Mouse (Mus musculus) intestine, embryonic 16.5 days (tissue): Measurements from ENCODE around the gene Sox30. TPM values are rescaled to one million over a fixed set of nuclear protein-coding genes. Genes with fewer than 3 reads are reported as not detected.

Experiments
- ATAC-seq: fragments of 200-750 bp; cut with Nextera tagmentation; 2 replicates; pipeline ENCODE4 v1.8.0; 2017; ENCODE audit warnings: moderate TSS enrichment, moderate library complexity
- H3K27ac ChIP-seq: fragments of 300-500 bp; sonication (generic); 2 replicates; pipeline ENCODE4 v1.5.1; 2014; ENCODE audit warnings: mild to moderate bottlenecking, low read length
- H3K27me3 ChIP-seq: fragments of 300-500 bp; sonication (generic); replicated peaks from 2 replicates; pipeline ENCODE4 v1.6.1; 2014; ENCODE audit warnings: low read length, control low read depth, mixed read lengths; ENCODE audit not compliant: control insufficient read depth, insufficient read depth
- H3K36me3 ChIP-seq: fragments of 300-500 bp; sonication (generic); 2 replicates; pipeline ENCODE4 v1.6.1; 2014; ENCODE audit warnings: low read length, control low read depth; ENCODE audit not compliant: control insufficient read depth, insufficient read depth
- H3K4me1 ChIP-seq: fragments of 300-500 bp; sonication (generic); 2 replicates; pipeline ENCODE4 v1.6.1; 2014; ENCODE audit warnings: low read length, control low read depth, mixed read lengths; ENCODE audit not compliant: control insufficient read depth, insufficient read depth
- H3K4me2 ChIP-seq: fragments of 300-500 bp; sonication (generic); 2 replicates; pipeline ENCODE4 v1.6.1; 2014; ENCODE audit warnings: low read depth, low read length, control low read depth
- H3K4me3 ChIP-seq: fragments of 300-500 bp; sonication (generic); 2 replicates; pipeline ENCODE4 v1.5.1; 2014; ENCODE audit warnings: mild to moderate bottlenecking, low read length
- H3K9ac ChIP-seq: fragments of 300-500 bp; sonication (generic); 2 replicates; pipeline ENCODE4 v1.6.1; 2014; ENCODE audit warnings: low read depth, low read length
- H3K9me3 ChIP-seq: fragments of 300-500 bp; sonication (generic); 2 replicates; pipeline ENCODE4 v1.6.1; 2016; ENCODE audit warnings: low read length, control low read depth; ENCODE audit not compliant: control insufficient read depth
- WGBS: fragments of 180-500 bp; shearing (Covaris S2); extraction: QIAGEN DNeasy Blood & Tissue Kit; methylation state at CpG from one replicate; pipeline ENCODE4 v1.1.7; 2014; 5-methylcytosine and 5-hydroxymethylcytosine counted together
- polyA plus RNA-seq: library from polyadenylated mRNA; unstranded; fragments of >200 nt; fragmentation: Nextera tagmentation; extraction: Ambion mirVana; gene quantifications from 2 replicates; pipeline ENCODE4 v1.2.1, GENCODE M21; 2015

The Sox30 gene
- 0.06 and 0.09 TPM in 2 replicates for polyA plus RNA-seq

DNA sequence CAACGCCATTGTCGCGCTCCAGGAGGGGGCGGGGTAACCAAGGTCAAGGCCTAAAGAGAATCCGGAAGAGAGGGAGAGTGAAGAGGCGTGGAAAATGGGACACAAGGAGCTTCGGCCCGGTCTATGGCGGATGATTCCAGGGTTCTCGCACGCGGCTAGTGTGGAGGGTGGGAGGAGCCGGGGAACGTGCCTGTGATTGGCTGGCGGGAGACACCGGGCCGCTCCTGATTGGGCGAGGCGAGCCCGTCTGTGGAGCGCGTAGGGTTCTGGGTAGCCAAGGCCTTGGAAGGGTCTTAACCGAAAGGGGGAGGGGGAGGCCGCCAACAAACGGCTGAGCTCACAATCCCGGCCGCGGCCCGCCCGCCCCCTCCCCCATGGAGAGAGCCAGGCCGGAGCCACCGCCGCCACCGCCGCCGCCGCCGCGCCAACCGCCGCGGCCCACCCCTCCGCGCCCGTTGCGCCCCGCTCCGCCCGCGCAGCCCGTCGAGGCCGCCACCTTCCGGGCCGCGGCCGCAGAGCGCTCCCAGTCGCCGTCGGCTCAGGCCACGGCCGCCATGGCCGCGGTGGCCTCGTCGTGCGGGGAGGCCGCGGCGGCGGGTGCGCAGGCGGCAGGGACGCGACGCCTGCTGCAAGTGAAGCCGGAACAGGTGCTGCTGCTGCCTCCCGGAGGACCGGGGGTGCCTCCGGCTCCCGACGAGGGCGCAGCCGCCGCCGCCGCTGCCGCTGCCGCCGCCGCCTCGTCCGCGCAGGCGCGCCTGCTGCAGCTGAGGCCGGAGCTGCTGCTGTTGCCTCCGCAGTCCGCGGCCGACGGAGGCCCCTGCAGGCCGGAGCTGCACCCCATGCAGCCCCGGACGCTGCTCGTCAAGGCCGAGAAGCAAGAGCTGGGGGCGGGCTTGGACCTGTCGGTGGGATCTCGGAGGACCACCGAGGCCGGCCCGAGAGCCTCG lies at the start of gene Sox30:
Gene Sox30 (plus strand): TSS at position 365 of the 947 bp plus-strand sequence.
- WGBS: 10% methylated on average over 91 of the region's 115 CpGs
- Histone ChIP-seq H3K9me3 (peaks cover 4% of the 10 kb centered on the region), H3K9ac (peak within 1 kb of the TSS; percentile 86), H3K4me2 (peak within 1 kb of the TSS; percentile 91), H3K4me1 (peaks cover 5% of the 10 kb centered on the region), H3K27ac (peak within 1 kb of the TSS; percentile 54), H3K27me3 (0 out of 2 replicates have a peak, but pooled peaks cover 3% of the 10 kb centered on the region), H3K4me3 (peak within 1 kb of the TSS; percentile 66), H3K36me3 (no peaks in the 10 kb centered on the region)
- ATAC-seq: peak; percentile 93

GRCm38 (mm10) chr11:45932771-45933170 lies 47.3 kb upstream of the Sox30 start:
- Histone ChIP-seq H3K4me3 (no peak overlapping the region), H3K9ac (no peak overlapping the region), H3K4me2 (no peak overlapping the region), H3K9me3 (no peaks in the 10 kb centered on the region), H3K36me3 (peaks cover 11% of the 10 kb centered on the region; the same call in 1 of the 2 replicates), H3K27me3 (no peaks in the 10 kb centered on the region), H3K27ac (no peak overlapping the region), H3K4me1 (no peaks in the 10 kb centered on the region)
- no peak for ATAC-seq
- 89% methylated on average over 10 of the region's 10 CpGs for WGBS

GRCm38 (mm10) chr11:45937478-45937877 lies 42.6 kb upstream of the Sox30 start:
- no peaks in the 10 kb centered on the region for H3K4me1 ChIP-seq
- ATAC-seq: no peak
- no peak overlapping the region for H3K4me3 ChIP-seq
- H3K4me2 ChIP-seq: no peak overlapping the region
- H3K36me3 ChIP-seq: peaks cover 11% of the 10 kb centered on the region; the same call in 1 of the 2 replicates
- H3K27ac ChIP-seq: no peak overlapping the region
- WGBS: 93% methylated on average over 8 of the region's 8 CpGs
- H3K9me3 ChIP-seq: no peaks in the 10 kb centered on the region
- no peaks in the 10 kb centered on the region for H3K27me3 ChIP-seq
- H3K9ac ChIP-seq: no peak overlapping the region

DNA sequence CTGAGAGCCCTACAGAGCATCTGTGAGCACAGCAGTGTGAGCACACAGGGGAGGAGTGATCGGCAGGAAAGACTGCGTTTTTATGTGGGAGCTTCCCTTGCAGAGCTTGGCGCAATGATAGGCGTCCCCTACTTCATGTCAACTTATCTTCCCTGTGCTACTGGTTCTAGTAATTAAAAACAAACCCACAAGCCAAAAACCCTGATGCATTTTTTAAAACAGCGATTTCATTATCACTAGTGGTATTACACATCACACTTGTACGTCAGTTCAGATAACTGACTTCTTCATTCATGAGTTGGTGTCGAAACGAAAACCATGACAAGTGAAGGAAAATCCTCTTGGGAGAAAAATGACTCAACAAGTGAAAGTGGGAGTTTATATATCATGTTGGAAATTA lies 41.2 kb upstream of the Sox30 start:
- Histone ChIP-seq H3K27ac (no peak overlapping the region), H3K4me2 (no peak overlapping the region), H3K9me3 (no peaks in the 10 kb centered on the region), H3K36me3 (peaks cover 6% of the 10 kb centered on the region; the same call in 1 of the 2 replicates), H3K4me1 (peaks cover 9% of the 10 kb centered on the region), H3K9ac (no peak overlapping the region), H3K4me3 (no peak overlapping the region), H3K27me3 (no peaks in the 10 kb centered on the region)
- no peak for ATAC-seq
- WGBS: 92% methylated on average over 8 of the region's 8 CpGs

GRCm38 (mm10) chr11:45942281-45942680 lies 37.8 kb upstream of the Sox30 start:
- ATAC-seq: no peak
- H3K4me2 ChIP-seq: no peak overlapping the region
- H3K27me3 ChIP-seq: no peaks in the 10 kb centered on the region
- no peak overlapping the region for H3K27ac ChIP-seq
- peaks cover 9% of the 10 kb centered on the region for H3K4me1 ChIP-seq
- 93% methylated on average over 7 of the region's 7 CpGs for WGBS
- no peak overlapping the region for H3K9ac ChIP-seq
- no peaks in the 10 kb centered on the region for H3K9me3 ChIP-seq
- H3K4me3 ChIP-seq: no peak overlapping the region
- H3K36me3 ChIP-seq: no peaks in the 10 kb centered on the region

DNA sequence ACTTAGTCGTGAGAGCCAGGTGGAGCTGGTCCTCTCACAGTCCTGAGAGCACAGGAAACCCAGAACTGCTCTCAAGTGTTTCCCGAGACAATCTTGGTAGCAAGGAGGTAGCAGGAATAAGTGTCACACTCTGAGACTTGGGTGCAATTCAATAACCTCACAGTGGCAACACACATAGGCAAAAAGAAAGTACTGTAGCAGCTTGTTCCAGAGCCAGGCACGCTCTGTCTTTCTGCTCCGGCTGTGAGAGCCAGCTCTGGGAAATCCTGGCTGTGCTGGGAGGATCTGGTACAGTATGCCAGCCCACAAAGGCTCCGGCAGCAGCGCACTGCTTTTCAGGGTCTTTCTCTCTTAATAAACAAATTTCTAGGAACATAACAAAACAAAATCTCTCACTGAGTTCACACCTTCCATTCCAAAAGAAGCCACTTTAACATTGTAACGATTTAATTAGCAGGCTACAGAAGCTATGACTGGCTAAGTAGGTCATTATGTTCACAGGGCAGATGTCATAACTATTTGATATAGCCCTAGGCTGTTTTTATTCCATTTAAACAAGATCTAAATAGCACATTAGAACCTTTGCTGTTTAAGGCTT lies 36.9 kb upstream of the Sox30 start:
- Histone ChIP-seq H3K9ac (peak overlapping the region; percentile 91), H3K4me2 (peak overlapping the region; percentile 83), H3K9me3 (no peaks in the 10 kb centered on the region), H3K4me1 (peaks cover 9% of the 10 kb centered on the region), H3K27me3 (no peaks in the 10 kb centered on the region), H3K4me3 (peak overlapping the region; percentile 90), H3K36me3 (no peaks in the 10 kb centered on the region), H3K27ac (no peak overlapping the region)
- ATAC-seq: no peak
- WGBS: 47% methylated on average over 7 of the region's 7 CpGs

DNA sequence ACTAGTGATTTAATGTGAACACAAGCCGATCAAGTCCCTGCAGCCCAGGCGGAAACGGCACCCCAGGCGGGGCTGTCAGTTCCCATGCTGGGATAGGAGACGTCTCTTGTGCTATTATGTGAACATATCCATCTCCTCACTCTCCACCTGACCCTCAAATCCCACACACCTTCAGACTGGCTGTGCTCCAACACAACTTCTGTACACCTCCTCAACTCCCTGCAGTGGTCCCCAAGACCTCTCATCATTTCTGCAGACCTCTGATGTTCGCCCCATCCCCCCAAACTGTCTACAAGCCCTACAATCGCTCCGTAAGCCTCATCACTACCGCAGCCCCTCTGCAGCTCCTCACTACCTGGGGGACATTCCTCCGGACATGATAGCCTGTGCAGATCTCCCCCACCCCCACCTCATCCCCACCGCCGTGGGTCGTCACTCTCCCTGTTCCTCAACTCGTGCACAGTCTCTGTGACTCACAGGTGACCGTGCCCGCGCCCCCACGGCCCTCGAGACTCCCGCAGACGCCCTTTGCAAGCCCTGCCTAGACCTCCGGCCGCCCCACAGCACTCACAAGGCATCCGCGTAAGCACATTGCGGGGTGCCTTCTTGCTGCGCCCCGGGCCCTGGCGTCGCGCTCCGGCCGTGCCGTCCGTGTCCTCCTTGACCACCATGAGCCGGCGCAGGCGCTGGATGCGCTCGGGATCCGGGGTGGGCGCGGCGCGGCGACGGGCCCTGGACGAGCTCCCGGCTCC lies 36.0 kb upstream of the Sox30 start:
- under 1% methylated on average over 40 of the region's 49 CpGs for WGBS
- no peaks in the 10 kb centered on the region for H3K27me3 ChIP-seq
- ATAC-seq: peak; percentile 59
- H3K9ac ChIP-seq: peak overlapping the region; percentile 91
- H3K27ac ChIP-seq: peak overlapping the region; percentile 47
- no peaks in the 10 kb centered on the region for H3K9me3 ChIP-seq
- peak overlapping the region; percentile 90 for H3K4me3 ChIP-seq
- no peaks in the 10 kb centered on the region for H3K36me3 ChIP-seq
- H3K4me2 ChIP-seq: peak overlapping the region; percentile 83
- H3K4me1 ChIP-seq: peaks cover 9% of the 10 kb centered on the region

- peak within 1 kb of the TSS; percentile 91 for H3K9ac ChIP-seq
- H3K27me3 ChIP-seq: no peaks in the 10 kb centered on the region
- H3K4me1 ChIP-seq: peaks cover 9% of the 10 kb centered on the region
- peak within 1 kb of the TSS; percentile 83 for H3K4me2 ChIP-seq
- H3K4me3 ChIP-seq: peak within 1 kb of the TSS; percentile 90
- peak; percentile 93 for ATAC-seq
- WGBS: under 1% methylated on average over 53 of the region's 55 CpGs
- H3K36me3 ChIP-seq: peaks cover 3% of the 10 kb centered on the region; the same call in 1 of the 2 replicates
- peak within 1 kb of the TSS; percentile 47 for H3K27ac ChIP-seq
- H3K9me3 ChIP-seq: no peaks in the 10 kb centered on the region
These were observed 35.4 kb upstream of the Sox30 start, which contains the start of gene Lsm11 for GRCm38 (mm10) chr11:45944643-45945156. Gene Lsm11, minus strand, starts transcription at chr11:45944935.
